Mouse (Mus musculus) hindbrain, embryonic 14.5 days (tissue): ENCODE data around the gene Ror2. TPM values are rescaled to one million over a fixed set of nuclear protein-coding genes. Genes with fewer than 3 reads are reported as not detected.

Experiments
- ATAC-seq: fragments of 200-750 bp; cut with Nextera tagmentation; 2 replicates; pipeline ENCODE4 v1.8.0; 2017; ENCODE audit warnings: moderate number of reproducible peaks, mild to moderate bottlenecking, moderate TSS enrichment, moderate library complexity; ENCODE audit not compliant: low FRiP score
- DNase-seq: peaks from one replicate; pipeline ENCODE4 v3.0.0-alpha.2; 2015; ENCODE audit warnings: low spot score
- H3K27ac ChIP-seq: fragments of 300-500 bp; sonication (generic); 2 replicates; pipeline ENCODE4 v1.5.1; 2014; ENCODE audit warnings: mild to moderate bottlenecking, moderate library complexity
- H3K27me3 ChIP-seq: fragments of 300-500 bp; sonication (generic); 2 replicates; pipeline ENCODE4 v1.6.1; 2014; ENCODE audit warnings: mild to moderate bottlenecking, low read length, mixed read lengths; ENCODE audit not compliant: control insufficient read depth, insufficient read depth
- H3K36me3 ChIP-seq: fragments of 300-500 bp; sonication (generic); replicated peaks from 2 replicates; pipeline ENCODE4 v1.6.1; 2014; ENCODE audit not compliant: control insufficient read depth, insufficient read depth
- H3K4me1 ChIP-seq: fragments of 300-500 bp; sonication (generic); replicated peaks from 2 replicates; pipeline ENCODE4 v1.6.1; 2014; ENCODE audit warnings: antibody characterized with exemption, low read length, mixed read lengths; ENCODE audit not compliant: control insufficient read depth, insufficient read depth
- H3K4me2 ChIP-seq: fragments of 300-500 bp; sonication (generic); replicated peaks from 2 replicates; pipeline ENCODE4 v1.6.1; 2014; ENCODE audit warnings: mild to moderate bottlenecking, moderate library complexity
- H3K4me3 ChIP-seq: fragments of 300-500 bp; sonication (generic); replicated peaks from 2 replicates; pipeline ENCODE4 v1.5.1; 2014; ENCODE audit warnings: mild to moderate bottlenecking, low read length
- H3K9ac ChIP-seq: fragments of 300-500 bp; sonication (generic); 2 replicates; pipeline ENCODE4 v1.6.1; 2014
- H3K9me3 ChIP-seq: fragments of 300-500 bp; sonication (generic); 2 replicates; pipeline ENCODE4 v1.6.1; 2016; ENCODE audit warnings: low read length; ENCODE audit not compliant: control insufficient read depth
- WGBS: fragments of 180-500 bp; shearing (Covaris S2); extraction: QIAGEN DNeasy Blood & Tissue Kit; methylation state at CpG from one replicate; pipeline ENCODE4 v1.1.7; 2014; 5-methylcytosine and 5-hydroxymethylcytosine counted together
- polyA plus RNA-seq: library from polyadenylated mRNA; unstranded; fragments of >200 nt; fragmentation: Nextera tagmentation; extraction: Ambion mirVana; gene quantifications from 2 replicates; pipeline ENCODE4 v1.2.1, GENCODE M21; 2014

The Ror2 gene
- polyA plus RNA-seq, 1 experiment from 2014 or later = 3.1 TPM

DNA sequence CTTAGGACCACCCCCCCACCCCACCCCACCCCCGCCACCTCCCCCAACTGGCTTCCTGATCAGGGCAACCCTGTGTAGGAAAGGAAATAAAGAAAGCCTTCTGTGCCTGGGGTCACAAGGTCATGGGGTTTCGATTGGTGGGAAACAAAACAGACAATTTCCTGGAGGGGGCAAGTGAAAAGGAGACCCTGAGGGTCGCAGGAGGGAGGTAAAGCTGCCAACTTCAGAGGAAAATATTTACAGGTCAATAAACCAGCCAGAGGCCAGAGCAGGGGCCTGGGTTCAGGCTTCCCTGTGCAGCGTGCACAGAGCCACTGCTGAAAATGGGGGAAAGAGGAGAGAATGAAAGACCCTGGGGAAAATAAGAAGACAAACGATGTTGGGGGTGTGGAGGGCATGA, 142.8 kb downstream of the Ror2 start:
- Histone ChIP-seq H3K36me3 (no peaks in the 10 kb centered on the region), H3K27me3 (no peaks in the 10 kb centered on the region), H3K9ac (no peak overlapping the region), H3K4me2 (no peak overlapping the region), H3K4me3 (no peak overlapping the region), H3K9me3 (0 out of 2 replicates have a peak, but pooled peaks cover 3% of the 10 kb centered on the region), H3K27ac (no peak overlapping the region), H3K4me1 (no peaks in the 10 kb centered on the region)
- 11% methylated on average over 5 of the region's 5 CpGs for WGBS
- DNase-seq = no peak
- ATAC-seq = no peak

DNA sequence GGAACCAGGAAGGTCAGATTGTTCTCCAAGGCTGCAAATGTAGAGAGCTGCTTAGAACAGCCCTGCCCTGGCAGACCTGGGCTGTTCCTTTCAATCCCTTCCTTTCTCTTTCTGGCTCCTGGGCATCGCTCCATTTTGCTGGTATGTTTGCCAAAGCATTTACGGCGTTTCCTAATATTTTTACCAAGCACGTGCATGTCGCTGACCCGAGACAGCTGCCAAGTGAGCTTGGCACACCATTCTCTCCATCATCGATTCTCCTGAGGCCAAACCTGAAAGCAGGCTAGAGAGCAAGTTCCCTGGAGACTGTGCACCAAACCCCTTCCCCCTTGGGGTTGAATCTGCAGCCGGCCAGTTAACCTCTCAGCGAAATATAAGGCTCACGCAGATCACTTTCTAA, 143.7 kb downstream of the Ror2 start:
- Histone ChIP-seq H3K27me3 (no peaks in the 10 kb centered on the region), H3K9me3 (0 out of 2 replicates have a peak, but pooled peaks cover 3% of the 10 kb centered on the region), H3K4me2 (no peak overlapping the region), H3K4me3 (no peak overlapping the region), H3K4me1 (no peaks in the 10 kb centered on the region), H3K36me3 (no peaks in the 10 kb centered on the region), H3K27ac (no peak overlapping the region), H3K9ac (no peak overlapping the region)
- 73% methylated on average over 10 of the region's 10 CpGs for WGBS
- ATAC-seq = no peak
- peak; percentile 32 for DNase-seq

DNA sequence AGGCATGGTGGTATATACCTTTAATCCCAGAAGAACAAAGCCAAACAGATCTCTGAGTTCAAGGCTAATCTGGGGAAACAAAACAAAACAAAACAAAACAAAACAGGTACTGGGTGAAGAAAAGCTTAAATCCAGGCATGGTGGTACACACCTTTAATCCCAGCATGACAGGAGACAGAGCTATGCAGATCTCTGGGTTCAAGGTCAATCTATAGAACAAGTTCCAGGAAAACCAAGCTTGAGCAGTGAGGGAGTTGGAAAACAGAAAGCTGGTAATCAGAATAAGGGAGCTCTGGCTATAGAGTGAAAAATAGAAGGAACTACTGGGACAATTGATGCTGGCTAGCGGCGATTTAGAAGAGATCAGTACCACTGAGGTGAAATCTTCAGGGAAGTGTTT, 145.6 kb downstream of the Ror2 start:
- Histone ChIP-seq H3K9ac (no peak overlapping the region), H3K27ac (no peak overlapping the region)

DNA sequence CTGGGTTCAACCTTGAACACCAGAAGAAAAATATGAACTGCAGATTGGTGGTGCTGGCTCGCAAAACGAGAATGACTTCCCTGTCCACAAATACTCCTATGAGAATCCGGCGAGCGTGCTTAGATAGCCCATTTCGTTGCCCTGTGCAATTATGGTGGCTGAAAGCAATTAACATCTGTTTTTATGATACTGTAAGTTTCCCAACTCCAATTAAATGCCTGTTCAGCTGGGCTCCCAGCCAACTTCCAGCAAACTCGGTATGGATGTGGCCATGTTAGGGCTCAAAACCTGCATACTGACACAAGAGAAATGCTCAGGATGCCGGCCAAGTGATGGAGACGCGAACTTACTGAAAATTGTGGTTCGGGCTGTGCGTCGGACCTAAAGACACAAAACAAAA, 155.4 kb downstream of the Ror2 start:
- no peak overlapping the region for H3K4me3 ChIP-seq
- no peaks in the 10 kb centered on the region for H3K36me3 ChIP-seq
- H3K27me3 ChIP-seq = no peaks in the 10 kb centered on the region
- ATAC-seq (no peak), DNase-seq (no peak)
- no peak overlapping the region for H3K4me2 ChIP-seq
- H3K4me1 ChIP-seq = no peaks in the 10 kb centered on the region
- 81% methylated on average over 13 of the region's 13 CpGs for WGBS
- no peak overlapping the region for H3K9ac ChIP-seq
- no peaks in the 10 kb centered on the region for H3K9me3 ChIP-seq
- H3K27ac ChIP-seq = no peak overlapping the region

More for the DNA sequence above, 145.6 kb downstream of the Ror2 start:
- 0 out of 2 replicates have a peak, but pooled peaks cover 3% of the 10 kb centered on the region for H3K9me3 ChIP-seq
- H3K27me3 ChIP-seq = no peaks in the 10 kb centered on the region
- no peak overlapping the region for H3K4me3 ChIP-seq
- H3K4me2 ChIP-seq = no peak overlapping the region
- H3K4me1 ChIP-seq = no peaks in the 10 kb centered on the region
- 87% methylated on average over 2 of the region's 2 CpGs for WGBS
- H3K36me3 ChIP-seq = no peaks in the 10 kb centered on the region
- DNase-seq (no peak), ATAC-seq (no peak)

DNA sequence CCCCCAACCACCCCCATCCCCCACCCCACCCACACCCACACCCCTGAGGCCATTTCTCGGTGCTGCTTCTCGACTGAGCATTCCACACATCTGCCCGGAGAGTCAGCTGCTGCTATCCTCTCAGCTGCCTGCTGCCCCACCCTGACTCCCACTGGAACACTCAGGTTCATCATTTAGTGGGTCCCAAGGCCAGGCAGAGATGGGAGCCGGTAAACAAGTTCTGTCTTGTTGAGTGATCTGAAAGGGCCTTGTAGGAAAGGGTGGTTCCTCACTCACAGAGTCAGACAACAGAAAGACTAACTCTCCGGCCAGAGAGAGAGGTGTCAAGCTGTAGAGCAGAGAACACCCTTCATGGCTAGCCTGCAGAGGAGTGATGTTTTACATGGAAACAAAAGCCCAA, 155.9 kb downstream of the Ror2 start:
- no peak overlapping the region for H3K4me2 ChIP-seq
- 82% methylated on average over 5 of the region's 5 CpGs for WGBS
- H3K27ac ChIP-seq = no peak overlapping the region
- H3K9ac ChIP-seq = no peak overlapping the region
- no peak overlapping the region for H3K4me3 ChIP-seq
- H3K9me3 ChIP-seq = no peaks in the 10 kb centered on the region
- no peaks in the 10 kb centered on the region for H3K36me3 ChIP-seq
- no peaks in the 10 kb centered on the region for H3K27me3 ChIP-seq
- DNase-seq (no peak), ATAC-seq (no peak)
- no peaks in the 10 kb centered on the region for H3K4me1 ChIP-seq

DNA sequence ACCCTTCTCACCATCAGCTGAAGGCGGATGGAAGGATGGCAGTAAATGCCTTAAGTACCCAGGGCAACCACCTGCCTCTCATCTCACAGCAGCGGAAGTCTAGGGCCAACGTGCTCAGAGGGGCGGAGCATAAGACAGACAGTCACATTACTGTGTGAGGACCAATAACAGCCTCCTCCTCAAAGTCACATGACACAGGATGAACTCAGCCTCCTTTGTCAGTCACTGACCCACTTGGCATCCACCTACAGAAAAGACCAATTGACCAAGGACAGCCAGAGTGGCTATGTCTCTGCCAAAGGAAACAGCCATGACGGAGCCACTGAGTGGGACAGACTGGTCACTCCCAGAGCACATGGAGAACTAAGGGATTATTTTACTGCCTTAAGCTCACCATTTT, 160.3 kb downstream of the Ror2 start:
- WGBS = 77% methylated on average over 5 of the region's 5 CpGs
- Histone ChIP-seq H3K4me2 (no peak overlapping the region), H3K4me3 (no peak overlapping the region), H3K36me3 (no peaks in the 10 kb centered on the region), H3K4me1 (peaks cover 6% of the 10 kb centered on the region; the same call in 1 of the 2 replicates), H3K27ac (no peak overlapping the region), H3K9me3 (no peaks in the 10 kb centered on the region), H3K27me3 (no peaks in the 10 kb centered on the region), H3K9ac (no peak overlapping the region)
- no peak for ATAC-seq
- DNase-seq = no peak

DNA sequence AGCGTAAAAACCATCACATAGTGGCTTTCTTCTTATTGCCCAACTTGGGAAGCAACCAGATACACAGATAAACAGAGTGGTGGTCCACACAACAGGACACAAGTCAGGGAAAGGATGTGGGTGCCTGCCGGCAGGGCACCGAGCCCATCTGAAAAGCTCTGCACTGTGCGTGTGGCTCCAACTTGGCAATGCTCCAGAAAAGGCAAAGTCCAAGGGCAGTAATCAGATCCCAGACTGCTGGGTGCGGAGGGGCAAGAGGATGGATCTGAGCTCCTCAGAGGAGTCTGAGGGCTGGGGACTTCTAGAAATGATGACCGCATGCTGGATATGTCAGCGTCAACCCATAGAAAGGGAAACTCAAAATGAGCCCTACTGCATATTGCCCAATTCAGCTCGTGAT, 163.8 kb downstream of the Ror2 start:
- no peak for DNase-seq
- ATAC-seq = no peak

DNA sequence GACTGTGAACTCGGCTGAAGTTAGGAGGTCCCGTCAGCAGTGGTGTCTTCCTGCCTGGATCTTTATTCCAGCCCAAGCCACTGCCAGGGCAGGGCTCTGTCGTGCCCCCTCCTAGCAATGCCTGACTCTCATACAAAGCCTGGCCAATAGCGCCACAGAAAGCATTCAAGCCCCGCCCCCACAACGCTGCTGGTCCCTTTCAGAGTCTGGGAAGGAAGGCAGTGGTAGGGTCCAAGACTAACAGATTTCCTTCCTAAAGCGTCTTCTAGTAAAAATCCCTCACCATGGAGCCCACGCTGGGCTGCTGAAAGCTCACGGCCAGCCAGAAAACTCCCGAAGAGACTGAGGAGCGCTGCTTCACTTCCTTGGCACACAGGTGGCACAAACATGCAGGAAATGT, 165.0 kb downstream of the Ror2 start:
- Histone ChIP-seq H3K9me3 (no peaks in the 10 kb centered on the region), H3K36me3 (no peaks in the 10 kb centered on the region), H3K4me1 (peaks cover 7% of the 10 kb centered on the region; the same call in 1 of the 2 replicates), H3K9ac (no peak overlapping the region), H3K27me3 (no peaks in the 10 kb centered on the region), H3K27ac (no peak overlapping the region), H3K4me3 (no peak overlapping the region), H3K4me2 (peak overlapping the region; percentile 28)
- ATAC-seq (peak; percentile 56; the same call in 1 of the 2 replicates), DNase-seq (peak; percentile 61)
- WGBS = 26% methylated on average over 11 of the region's 11 CpGs

More for the DNA sequence above, 163.8 kb downstream of the Ror2 start:
- WGBS = 82% methylated on average over 8 of the region's 8 CpGs
- no peak overlapping the region for H3K27ac ChIP-seq
- H3K9me3 ChIP-seq = no peaks in the 10 kb centered on the region
- H3K36me3 ChIP-seq = no peaks in the 10 kb centered on the region
- H3K4me2 ChIP-seq = no peak overlapping the region
- H3K4me3 ChIP-seq = no peak overlapping the region
- H3K4me1 ChIP-seq = peaks cover 7% of the 10 kb centered on the region; the same call in 1 of the 2 replicates
- no peaks in the 10 kb centered on the region for H3K27me3 ChIP-seq
- no peak overlapping the region for H3K9ac ChIP-seq

DNA sequence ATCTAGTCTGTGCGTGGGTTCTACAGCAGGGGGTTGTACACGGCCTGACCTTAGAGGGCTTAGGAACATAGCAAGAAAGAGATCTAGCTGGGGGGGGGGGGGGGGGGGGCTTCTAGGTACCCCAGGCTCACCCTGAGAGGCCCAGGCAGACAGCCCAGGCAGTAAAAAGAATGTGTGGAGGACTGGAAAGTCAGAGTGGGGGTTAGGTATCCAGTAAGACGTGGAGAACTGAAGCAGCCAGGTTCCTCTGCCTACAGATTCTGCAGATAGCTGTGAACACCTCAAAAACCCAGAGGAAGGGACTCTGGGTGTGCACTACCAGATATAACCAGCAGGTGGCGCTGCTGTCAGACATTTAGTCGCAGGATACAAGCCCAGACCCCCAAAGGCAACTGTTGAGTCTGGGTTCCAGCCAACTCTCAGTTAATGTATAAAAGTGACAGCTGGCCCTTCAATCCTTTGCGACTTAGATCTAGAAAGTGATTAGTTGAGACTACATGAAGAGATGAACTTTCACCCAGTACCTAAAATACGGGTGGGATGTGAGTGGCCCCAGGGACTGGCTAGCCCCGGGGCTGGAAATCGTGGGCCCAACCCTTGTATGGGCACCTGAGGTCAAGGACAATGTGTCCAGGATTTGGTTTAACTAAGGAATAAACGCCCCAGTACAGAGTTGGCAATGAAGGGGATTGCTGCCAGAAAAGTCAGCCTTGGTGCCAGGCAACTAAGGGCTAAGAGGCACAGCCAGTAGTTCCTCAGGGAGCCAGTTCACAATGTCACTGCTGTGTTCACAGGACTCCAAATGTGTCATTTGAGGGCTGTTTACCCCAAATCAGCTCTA, 166.1 kb downstream of the Ror2 start:
- Histone ChIP-seq H3K9ac (no peak overlapping the region), H3K36me3 (no peaks in the 10 kb centered on the region), H3K4me2 (no peak overlapping the region), H3K9me3 (no peaks in the 10 kb centered on the region), H3K4me3 (no peak overlapping the region), H3K27me3 (no peaks in the 10 kb centered on the region), H3K27ac (no peak overlapping the region), H3K4me1 (peaks cover 7% of the 10 kb centered on the region; the same call in 1 of the 2 replicates)
- ATAC-seq (peak; percentile 68; the same call in 1 of the 2 replicates), DNase-seq (peak; percentile 99)
- 27% methylated on average over 10 of the region's 10 CpGs for WGBS
